Mouse (Mus musculus) induced T-regulatory cell, adult 2 months (primary cell): ENCODE measurements around the gene Cox4i2.
A peak's percentile ranks its signal among the peaks of the same experiment; 100 is the strongest.

Experiments used
- DNase-seq: peaks from one replicate; pipeline ENCODE4 v3.0.0-alpha.2; 2012; ENCODE audit warnings: low read depth

Gene Cox4i2

DNA sequence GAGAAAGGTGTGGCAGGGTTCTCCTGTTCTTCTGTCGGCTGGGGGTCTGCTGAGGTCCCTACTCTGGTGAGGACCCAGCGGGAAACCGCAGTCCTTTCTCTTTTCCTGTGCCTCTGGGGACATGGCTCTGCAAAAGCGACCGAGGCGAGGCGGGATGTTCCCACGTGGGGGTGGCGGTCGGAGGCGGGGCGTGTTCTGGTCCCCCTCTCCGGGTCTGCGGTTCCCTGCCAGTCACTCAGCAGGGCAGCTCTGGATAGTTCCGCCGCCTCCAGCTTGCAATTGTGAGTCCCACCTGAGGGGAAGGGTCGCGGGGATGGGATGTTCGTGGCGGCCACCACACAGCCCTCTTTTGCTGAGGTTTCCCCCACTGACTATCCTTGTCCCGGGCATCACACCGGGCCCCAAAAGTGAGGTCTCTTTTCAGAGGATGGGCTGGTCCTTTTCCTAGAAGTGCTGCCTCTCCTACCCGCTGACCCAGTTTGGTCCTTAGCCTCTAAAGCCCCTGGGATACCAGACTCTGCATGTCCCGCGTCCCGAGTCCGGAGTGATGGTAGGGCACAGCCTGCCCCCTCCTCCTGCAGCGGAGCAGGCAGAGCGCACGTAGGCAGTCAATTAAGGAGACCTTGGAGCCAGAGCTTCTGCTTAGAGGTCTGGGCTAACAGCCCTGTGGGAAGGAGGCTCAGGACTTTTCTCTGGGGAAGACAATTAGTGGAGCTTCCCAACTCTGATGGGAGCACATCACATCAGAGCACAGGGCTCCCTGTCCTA lies at the start of gene Cox4i2:
TSS of gene Cox4i2 (plus strand) at position 230 of the 768 bp plus-strand sequence.
- no peak for DNase-seq

- DNase-seq: no peak
Observed at GRCm38 (mm10) chr2:152704256-152704605, 49.7 kb upstream of the Cox4i2 start.

GRCm38 (mm10) chr2:152704811-152705370 lies 49.1 kb upstream of the Cox4i2 start:
- no peak for DNase-seq

DNA sequence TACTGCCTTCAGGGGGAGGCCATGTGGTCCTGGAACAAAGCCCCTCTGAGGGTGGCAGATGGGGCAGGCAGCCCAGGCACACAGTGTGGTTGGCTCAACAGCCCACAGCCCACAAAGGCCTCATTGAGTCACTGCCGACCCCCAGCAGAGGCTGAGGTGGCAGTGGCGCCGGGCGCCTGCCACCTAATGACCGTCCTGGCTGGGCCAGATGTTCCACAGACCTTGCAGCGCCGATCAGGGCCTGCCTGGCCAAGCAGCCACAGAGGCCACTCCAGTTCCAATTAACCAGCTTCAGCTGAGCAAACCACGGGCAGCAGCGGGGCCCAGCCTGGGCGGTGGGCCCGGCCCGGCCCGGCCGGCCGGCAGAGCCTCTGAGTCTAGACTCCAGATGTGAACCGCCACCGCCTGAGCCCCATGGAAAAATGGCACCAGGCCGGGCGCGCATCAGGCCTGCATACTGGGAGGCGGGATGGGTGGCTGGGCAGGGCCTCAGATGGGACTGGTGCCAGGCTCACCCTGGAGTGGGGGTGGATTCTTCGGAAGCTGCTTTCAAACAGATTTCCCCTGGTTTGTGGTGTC lies 47.9 kb upstream of the Cox4i2 start:
- DNase-seq: no peak

- DNase-seq: no peak
Observed at GRCm38 (mm10) chr2:152707186-152707585, 46.8 kb upstream of the Cox4i2 start.

- DNase-seq: no peak
Observed at GRCm38 (mm10) chr2:152707627-152708026, 46.3 kb upstream of the Cox4i2 start.

DNA sequence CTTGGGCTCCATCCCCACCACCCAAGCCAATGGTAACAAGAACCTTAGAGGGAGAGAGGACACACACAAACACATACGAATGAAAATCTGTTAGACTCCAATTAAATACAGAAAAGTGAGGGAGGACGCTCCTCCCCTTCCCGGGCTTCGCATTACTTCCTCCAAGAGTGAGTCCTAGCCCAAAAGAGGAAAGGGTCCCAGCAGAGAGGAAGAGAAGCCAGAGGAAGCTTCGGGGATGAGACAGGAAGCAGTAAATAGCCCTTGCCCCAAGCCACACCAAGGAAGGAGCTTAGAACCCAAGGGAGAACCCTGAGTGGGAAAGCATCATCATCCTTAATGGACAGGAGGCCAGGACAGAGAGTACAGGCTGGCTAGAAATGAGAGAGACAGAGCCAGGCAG lies 44.9 kb upstream of the Cox4i2 start:
- DNase-seq: no peak

GRCm38 (mm10) chr2:152716241-152716772 lies 37.7 kb upstream of the Cox4i2 start:
- no peak for DNase-seq

DNA sequence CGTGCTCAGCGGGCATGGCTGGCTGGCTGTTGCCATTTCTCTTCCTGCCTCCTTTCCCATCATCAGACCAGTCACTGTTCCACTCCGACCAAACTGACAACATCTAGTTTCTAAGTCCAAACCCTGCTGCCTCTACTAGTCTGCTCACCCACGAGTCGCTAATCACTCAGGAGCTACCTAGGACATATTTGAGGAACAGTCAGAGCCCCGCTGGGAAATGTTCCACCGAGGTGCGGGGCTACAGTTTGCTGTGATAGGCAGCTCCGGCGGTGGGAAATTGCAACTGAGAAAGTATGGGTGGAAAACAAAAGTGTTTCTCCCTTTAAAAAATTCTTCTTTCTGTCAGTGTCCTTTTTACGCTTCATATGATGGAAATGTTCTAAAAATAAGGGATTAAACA lies 36.3 kb upstream of the Cox4i2 start:
- no peak for DNase-seq

DNA sequence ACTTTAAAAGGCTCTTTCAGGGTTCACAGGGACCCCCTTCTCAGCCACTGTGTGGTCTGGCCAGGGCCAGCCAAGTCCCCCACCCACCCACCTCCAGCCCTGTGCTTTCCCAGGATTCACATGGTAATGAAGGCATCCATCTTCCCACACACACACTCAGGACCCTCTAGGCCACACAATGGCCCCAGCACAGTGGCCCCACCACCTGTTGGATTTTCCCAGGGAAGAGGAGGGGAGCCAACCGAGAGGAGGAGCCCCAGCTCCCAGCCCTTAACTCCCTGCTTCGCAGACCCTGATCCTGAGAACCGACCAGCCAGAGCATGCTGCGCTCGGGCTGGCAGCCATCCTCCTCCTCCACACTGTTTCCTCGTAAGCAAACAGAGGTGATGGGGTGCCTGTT lies 35.9 kb upstream of the Cox4i2 start:
- DNase-seq: no peak

GRCm38 (mm10) chr2:152723651-152724331 lies 30.2 kb upstream of the Cox4i2 start:
- DNase-seq: no peak

DNA sequence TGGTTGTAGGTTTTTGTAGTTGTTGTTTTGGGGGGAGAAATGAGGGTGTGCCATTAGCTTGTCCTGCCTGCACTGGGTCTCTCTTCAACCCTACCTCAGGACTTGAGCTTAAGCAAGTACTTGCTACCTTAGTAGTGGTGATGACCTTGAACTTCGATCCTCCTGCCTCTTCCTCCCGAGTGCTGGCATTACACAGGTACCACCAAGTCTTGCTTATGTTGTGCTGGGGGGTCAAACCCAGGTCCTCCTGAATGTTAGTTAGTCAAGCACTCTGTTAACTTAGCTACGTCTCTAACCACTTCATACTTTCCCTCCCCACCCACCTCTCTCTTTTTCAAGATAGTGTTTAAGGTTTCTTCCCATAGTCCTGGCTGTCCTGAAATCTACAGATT lies 29.6 kb upstream of the Cox4i2 start:
- DNase-seq: no peak

DNA sequence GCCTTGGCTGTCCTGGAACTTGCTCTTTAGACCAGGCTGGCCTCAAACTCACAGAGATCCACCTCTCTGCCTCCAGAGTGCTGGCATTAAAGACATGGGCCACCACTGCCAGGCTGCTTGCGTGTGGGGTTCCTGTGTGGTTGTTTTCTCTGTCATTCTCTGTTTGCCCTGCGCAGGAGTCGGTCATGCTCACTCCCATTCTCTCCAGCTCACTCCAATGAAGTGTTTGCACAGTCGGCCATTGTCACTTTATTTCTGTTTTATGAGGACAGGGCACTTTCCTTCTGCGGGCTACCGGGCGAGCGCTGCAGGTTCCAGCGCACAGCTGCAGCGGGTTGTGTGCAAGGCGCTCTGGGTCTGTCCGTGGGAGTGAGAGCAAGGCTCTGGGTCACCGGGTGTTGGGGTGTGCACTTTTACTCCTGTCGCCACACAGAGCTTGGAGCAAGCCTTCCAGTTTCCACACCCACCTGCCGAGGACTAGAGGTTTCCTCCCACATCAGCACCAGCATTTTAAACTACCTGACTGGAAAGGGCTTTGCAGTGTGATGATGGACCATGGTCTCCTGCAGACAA lies 28.7 kb upstream of the Cox4i2 start:
- DNase-seq: no peak

DNA sequence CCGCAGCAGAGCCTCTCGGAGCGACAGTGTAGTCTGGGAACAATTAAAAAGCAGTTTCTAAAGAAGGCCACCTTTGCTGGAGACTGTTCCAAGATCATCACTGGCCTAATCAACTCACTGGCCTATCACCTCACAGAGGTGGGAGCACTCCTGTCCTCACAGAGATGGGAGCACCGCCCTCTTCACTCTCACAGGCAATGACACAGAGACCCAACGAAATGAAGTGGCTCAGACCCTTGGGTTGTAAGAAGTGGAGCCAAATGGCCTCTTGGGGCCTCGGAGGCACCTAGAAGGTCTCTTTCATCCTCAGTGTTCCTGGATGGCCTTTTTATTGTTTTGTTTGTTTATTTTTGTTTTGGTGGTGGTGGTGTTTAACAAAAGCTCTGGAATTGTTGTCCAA lies 27.8 kb upstream of the Cox4i2 start:
- DNase-seq: no peak

DNA sequence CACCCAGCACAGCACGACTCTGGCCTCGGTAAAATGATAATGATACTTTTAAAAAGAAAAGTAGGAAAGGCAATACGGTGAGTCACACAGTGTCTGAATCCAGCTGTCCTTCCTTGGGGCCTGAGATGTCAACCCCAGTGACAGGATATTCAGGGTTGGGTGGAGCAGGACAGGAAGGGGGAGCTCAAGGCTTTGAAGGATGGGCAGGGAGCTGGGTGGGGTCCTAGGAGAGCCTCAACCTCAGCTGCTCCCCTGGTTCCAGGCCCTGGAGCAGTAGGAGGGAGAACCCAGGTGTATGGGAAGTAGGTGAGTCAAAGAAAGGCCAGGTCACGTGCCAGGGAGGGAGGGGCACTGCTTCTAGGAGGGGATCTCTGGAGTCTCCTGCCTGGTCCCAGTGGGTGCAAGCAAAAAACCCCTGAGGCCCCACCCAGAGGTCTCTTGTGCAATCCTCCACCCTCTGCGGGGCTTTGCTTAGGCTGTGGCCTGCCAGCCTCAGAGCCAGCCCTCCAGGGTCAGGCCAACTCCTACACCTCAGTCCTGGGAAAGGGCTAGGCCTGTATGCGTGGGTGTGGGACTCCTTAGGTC lies 27.1 kb upstream of the Cox4i2 start:
- no peak for DNase-seq

- no peak for DNase-seq
Observed at GRCm38 (mm10) chr2:152727795-152728510, 26.0 kb upstream of the Cox4i2 start.

DNA sequence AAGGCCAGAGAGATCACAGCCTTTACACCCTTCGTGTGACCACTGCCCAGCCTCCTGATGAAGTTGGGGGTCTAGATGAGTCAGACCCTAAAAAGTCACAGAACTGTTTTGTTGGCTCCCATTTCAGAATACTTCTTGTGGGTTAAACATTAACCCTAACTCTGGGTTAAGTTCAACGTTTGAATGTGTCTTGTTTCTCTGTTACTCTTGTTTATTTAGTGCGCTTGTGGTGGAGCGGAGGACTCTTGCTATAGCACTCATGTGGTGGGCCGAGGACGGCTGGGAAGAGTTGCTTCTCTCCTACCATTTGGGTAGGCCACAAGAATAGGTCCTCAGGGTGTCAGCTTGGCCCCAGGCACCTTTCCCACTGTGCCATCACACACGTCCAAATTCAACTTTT lies 25.4 kb upstream of the Cox4i2 start:
- no peak for DNase-seq

GRCm38 (mm10) chr2:152729013-152729635 lies 24.8 kb upstream of the Cox4i2 start:
- no peak for DNase-seq

DNA sequence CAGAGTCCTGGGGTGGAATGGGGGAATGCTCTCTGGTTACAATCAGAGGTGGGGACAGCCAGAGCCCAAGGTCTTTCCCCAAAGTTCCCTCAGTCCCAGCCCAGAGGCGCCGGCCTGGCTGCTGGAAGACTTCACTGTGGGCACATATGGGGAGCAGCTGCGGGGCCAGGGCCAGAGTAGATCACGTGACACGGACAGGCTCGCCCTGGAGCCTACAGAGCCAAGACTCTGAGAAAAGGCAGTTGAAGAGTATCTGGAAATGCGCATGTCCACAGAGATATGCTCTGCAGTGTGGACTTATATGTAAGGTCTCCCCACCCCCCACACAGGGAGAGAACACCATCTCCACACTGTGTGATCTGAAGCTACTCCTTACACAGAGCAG lies 24.3 kb upstream of the Cox4i2 start:
- DNase-seq: no peak

DNA sequence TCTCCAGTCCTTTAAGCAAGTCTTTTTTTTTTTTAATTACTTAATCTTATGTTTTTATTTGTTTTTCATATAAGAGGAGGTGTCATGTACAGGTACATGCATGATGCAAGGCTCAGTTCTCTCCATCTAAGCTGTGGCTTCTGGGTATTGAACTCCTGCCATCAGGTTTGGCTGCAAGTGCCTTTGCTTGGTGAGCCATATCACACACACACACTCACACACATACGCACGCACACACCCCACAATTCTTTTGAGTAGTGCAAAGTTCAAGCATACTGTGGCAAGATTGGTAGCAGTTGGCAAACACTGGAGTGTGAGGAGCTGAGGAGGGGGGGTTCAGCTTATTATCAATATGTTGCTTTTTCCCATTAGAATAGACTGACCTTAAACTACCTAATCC lies 20.8 kb upstream of the Cox4i2 start:
- DNase-seq: peak; percentile 39

DNA sequence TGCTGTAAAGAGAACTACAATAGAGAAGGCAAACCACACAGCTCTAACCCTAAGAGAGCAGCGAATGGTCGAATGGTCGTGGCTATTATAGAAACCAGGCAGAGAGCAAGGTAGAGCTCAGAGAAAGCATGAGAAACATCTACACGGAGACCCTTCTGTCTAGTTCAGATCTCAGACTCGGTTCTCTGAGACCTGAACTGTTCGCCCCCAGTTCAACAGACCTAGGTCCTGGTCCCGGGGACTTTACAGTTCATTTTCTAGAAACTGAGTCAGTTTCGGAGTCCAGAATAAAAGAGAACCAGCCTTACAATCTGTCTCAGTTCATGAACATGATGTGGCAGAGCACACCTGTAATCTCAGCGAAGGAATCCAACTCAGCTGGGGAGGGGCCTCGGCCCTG lies 19.5 kb upstream of the Cox4i2 start:
- DNase-seq: no peak
